Mouse (Mus musculus) frontal cortex, postnatal 14 days (tissue): ENCODE results near the gene Cacna1h.

Source experiments
- DNase-seq, 2 experiments: peaks; one replicate each; pipeline ENCODE4 v3.0.0; 2022; ENCODE audit warnings: low spot score in 2 of 2

The Cacna1h gene

DNA sequence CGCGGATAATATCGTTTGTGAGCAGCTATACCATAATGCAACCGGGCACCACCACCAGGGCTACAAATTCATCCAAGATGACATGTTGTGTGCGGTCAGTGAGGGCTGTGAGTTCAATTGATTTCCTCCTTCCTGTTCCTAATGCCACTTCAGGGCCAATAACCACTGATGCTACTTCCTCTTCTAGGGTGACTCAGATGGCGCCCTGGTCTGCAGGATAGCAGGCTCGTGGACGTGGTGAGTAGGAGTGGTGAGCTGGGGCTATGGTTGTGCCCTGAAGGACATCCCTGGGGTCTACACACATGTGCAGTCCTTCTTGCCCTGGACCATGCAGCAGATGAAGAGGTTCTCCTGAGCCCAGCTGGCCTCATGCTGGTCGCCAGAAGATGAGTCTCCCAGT lies 101.3 kb downstream of the Cacna1h start:
- DNase-seq = no peak
